Mouse (Mus musculus): ENCODE data around the gene Naa80. TPM values are rescaled to one million over a fixed set of nuclear protein-coding genes. Genes with fewer than 3 reads are reported as not detected.

Gene Naa80
- total RNA-seq, 2 experiments from 2014 or later = 7.1 to 8.2 TPM

- ATAC-seq (replicated peaks; ENCODE audit: poor library complexity, severe bottlenecking) = peak; percentile 47
These were observed 14.7 kb downstream of the Naa80 start for GRCm38 (mm10) chr9:107593101-107593976.

- no peak for ATAC-seq (replicated peaks; ENCODE audit: poor library complexity, severe bottlenecking)
These were observed 15.8 kb downstream of the Naa80 start for GRCm38 (mm10) chr9:107594281-107595062.

- no peak for ATAC-seq (replicated peaks; ENCODE audit: poor library complexity, severe bottlenecking)
These were observed 18.2 kb downstream of the Naa80 start for GRCm38 (mm10) chr9:107596619-107597569.

- no peak for ATAC-seq (replicated peaks; ENCODE audit: poor library complexity, severe bottlenecking)
These were observed 19.7 kb downstream of the Naa80 start for GRCm38 (mm10) chr9:107598385-107598784.

DNA sequence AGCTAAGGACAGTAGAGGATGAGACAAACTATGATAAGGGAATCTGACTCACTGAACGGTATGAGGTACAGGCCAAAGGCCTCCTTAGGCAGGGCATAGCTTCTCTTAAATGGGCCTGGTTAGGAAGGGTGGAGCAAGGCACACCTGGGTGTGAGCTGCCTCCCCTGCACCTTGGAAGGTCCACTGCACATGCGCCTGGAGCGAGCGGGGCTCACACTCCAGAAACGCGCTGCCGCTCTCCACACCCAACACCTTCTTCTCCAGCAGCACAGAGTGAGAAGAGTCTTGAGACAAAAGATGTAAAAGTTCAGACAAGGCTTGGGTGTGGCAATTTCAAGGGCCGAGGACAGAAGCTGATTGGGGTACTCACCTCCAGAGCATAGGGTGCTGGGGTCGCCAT lies 20.7 kb downstream of the Naa80 start:
- no peak for ATAC-seq (replicated peaks; ENCODE audit: poor library complexity, severe bottlenecking)

GRCm38 (mm10) chr9:107599842-107600241 lies 21.2 kb downstream of the Naa80 start:
- no peak for ATAC-seq (replicated peaks; ENCODE audit: poor library complexity, severe bottlenecking)

- no peak for ATAC-seq (replicated peaks; ENCODE audit: poor library complexity, severe bottlenecking)
These were observed 22.1 kb downstream of the Naa80 start for GRCm38 (mm10) chr9:107600745-107601144.

- no peak for ATAC-seq (replicated peaks; ENCODE audit: poor library complexity, severe bottlenecking)
These were observed 22.6 kb downstream of the Naa80 start for GRCm38 (mm10) chr9:107601275-107601674.

- peak; percentile 86 for ATAC-seq (replicated peaks; ENCODE audit: poor library complexity, severe bottlenecking)
These were observed 23.5 kb downstream of the Naa80 start for GRCm38 (mm10) chr9:107602068-107602648.

GRCm38 (mm10) chr9:107603251-107603650 lies 24.6 kb downstream of the Naa80 start:
- ATAC-seq (replicated peaks; ENCODE audit: poor library complexity, severe bottlenecking) = no peak

DNA sequence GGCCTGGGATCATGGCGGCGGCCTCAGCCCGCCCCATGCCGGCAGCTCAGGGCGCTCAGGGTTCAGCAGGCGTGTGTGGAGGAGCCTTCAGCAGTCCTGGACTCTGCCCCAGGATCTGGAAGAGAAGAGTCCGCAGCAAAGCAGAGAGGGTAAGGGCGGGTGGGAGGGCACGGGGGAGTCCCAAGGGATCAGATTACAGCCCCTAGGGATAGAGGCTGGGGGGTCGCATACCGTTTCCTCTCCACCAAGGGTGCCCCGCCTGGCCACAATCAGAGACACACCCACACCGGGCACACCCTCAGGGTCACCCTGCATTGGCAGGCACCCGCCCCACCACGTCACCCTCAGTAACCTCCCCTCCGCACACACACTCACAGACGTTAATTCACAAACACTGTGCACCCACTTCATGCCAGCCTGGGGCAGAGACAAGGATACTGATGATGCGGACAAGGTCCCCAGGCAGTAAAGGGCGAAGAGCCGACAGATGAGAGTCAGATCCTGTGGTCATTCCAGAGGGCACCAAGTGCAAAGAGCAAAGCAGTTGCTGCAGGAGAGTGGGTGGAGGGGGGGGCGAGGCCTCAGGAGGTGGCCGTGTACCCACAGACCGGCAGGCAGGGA lies 26.5 kb downstream of the Naa80 start:
- ATAC-seq (replicated peaks; ENCODE audit: poor library complexity, severe bottlenecking) = no peak

DNA sequence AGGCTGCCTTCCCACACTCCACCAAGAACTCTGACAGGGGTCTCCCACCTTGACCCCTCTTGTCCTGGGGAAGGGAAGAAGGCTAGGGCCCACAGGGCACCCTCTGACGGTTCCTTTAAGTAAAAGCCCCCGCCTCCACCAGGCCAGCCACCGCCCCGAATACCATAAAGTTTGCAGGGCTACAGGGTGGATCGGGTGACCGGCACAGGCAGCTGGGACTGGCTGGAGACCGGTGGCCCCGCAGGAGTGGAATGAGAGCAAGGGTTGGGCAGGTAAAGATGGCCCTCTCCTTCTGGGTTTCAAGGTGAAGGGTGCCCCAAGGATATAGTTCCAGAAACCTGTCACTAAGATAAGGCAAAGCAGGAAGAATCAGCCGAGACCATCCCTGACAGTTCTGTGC lies 27.9 kb downstream of the Naa80 start:
- ATAC-seq (replicated peaks; ENCODE audit: poor library complexity, severe bottlenecking) = no peak

DNA sequence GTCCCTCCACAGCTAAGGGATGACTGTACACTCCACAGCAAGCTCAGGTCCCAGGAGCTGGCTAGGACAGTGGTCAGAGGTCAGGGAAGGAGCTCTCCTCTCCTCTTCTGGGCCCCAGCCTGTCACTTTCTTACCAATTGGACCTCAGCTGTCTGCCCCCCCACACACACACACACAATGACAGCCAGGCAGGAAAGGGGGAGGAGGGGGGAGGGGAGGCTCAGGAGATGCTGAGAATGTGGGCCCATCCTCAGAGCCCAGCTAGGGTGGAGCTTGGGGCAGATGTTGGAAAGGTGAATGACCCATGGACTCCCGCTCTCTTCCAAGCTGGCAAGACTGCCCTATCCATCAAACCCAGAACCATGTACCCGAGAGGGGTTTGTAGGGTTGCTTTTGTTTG lies 28.3 kb downstream of the Naa80 start:
- ATAC-seq (replicated peaks; ENCODE audit: poor library complexity, severe bottlenecking) = no peak

DNA sequence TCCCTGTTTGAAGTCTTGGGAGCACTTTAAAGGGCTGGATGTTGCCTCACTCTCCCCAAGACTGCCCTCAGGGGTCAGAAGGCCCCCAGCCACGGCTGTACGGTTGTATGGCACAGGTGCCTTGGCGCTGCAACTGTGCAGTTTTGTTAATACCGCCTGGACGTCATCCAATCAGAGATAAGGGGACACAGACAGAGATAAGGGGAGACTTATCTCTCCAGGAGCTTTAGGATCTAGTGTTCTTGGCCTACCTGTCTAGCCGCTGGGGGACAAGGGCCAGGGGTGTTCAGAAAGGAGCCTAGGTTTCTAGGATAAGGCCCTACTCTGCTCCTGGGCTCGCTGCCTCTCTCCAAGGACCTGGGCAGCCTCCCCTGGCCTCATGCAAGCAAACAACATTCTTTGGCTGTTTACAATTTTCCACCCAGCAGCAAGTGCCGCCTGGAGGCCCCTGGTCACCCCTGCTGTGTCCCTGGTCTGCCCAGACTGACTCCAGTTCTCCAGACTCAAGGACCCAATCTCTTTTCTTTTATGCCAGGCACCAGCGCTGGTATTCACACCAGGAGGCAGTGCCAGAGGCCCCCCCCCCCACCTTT lies 29.1 kb downstream of the Naa80 start:
- no peak for ATAC-seq (replicated peaks; ENCODE audit: poor library complexity, severe bottlenecking)

DNA sequence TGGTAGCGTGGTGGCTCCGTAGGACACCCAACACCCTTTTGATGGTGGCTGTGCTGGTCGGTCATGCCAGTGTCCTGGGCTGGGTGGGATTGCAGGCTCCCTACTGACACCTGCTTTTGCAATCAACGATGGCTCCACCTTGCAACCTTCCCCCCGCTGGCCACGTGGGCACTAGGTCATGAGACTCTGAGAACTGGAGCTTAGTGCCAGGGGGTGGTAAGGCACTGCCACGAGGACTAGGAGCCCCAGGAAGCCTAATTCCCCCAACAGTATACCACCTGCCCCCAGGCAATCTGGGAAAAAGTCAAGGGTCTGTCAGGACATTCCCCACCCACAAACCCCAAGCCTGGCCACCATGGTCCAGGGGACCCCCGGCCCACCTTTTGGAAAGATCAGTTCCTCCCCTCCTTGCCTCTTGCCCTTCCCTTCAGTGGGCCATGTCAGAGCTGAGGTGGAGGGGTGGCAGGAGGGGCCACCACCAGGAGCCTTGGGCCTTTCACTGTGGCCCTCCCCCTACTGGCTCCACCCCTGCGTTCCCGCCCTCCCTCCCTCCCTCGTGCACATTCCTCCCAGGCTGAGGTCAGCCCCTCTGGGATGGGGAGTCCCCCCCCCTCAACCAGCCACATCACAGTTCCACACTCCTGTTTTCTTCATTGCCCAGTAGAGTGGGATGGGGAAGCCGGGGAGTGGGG lies 30.2 kb downstream of the Naa80 start, which contains the start of gene Sema3b:
Sema3b (minus strand) TSS at position 489 of the 692 bp plus-strand sequence.
- no peak for ATAC-seq (replicated peaks; ENCODE audit: poor library complexity, severe bottlenecking)

DNA sequence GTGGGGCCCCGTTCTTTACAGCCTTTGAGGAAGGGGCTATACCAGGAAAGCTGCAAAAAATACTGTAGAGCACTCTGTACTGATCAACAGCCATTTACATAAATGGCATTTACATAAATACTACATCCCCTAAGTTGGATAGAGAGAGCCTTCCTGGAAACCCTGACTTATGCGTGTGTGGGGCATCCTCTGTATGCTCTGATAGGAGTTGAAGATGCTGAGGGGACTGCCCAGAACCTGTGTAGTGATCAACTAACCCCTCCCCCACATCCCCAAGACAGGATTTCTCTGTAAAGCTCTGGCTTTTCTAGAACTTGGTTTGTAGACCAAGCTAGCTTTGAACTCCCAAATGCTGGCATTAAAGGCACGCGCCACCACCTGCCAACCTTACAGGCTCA lies 30.7 kb downstream of the Naa80 start:
- ATAC-seq (replicated peaks; ENCODE audit: poor library complexity, severe bottlenecking) = no peak

- peak; percentile 36 for ATAC-seq (replicated peaks; ENCODE audit: poor library complexity, severe bottlenecking)
These were observed 32.9 kb downstream of the Naa80 start for GRCm38 (mm10) chr9:107611456-107612190.

Measured in granulocyte monocyte progenitor cell, adult 5-6 weeks (primary cell).